Mouse (Mus musculus) forebrain, embryonic 13.5 days (tissue): ENCODE results near the gene Cntfr. TPM values are rescaled to one million over a fixed set of nuclear protein-coding genes. Genes with fewer than 3 reads are reported as not detected.

ENCODE experiments used
- ATAC-seq: fragments of 200-750 bp; cut with Nextera tagmentation; 2 replicates; pipeline ENCODE4 v1.8.0; 2017
- H3K27ac ChIP-seq: fragments of 300-500 bp; sonication (generic); 2 replicates; pipeline ENCODE4 v1.5.1; 2015; ENCODE audit warnings: inconsistent platforms, mild to moderate bottlenecking, moderate library complexity
- H3K27me3 ChIP-seq: fragments of 300-500 bp; sonication (generic); 2 replicates; pipeline ENCODE4 v1.6.1; 2015; ENCODE audit warnings: mild to moderate bottlenecking, inconsistent platforms
- H3K36me3 ChIP-seq: fragments of 300-500 bp; sonication (generic); 2 replicates; pipeline ENCODE4 v1.6.1; 2015; ENCODE audit warnings: mild to moderate bottlenecking, inconsistent platforms; ENCODE audit not compliant: poor library complexity, severe bottlenecking
- H3K4me1 ChIP-seq: fragments of 300-500 bp; sonication (generic); 2 replicates; pipeline ENCODE4 v1.6.1; 2015; ENCODE audit warnings: inconsistent platforms
- H3K4me2 ChIP-seq: fragments of 300-500 bp; sonication (generic); 2 replicates; pipeline ENCODE4 v1.6.1; 2015; ENCODE audit warnings: inconsistent platforms, mild to moderate bottlenecking, moderate library complexity
- H3K4me3 ChIP-seq: fragments of 300-500 bp; sonication (generic); 2 replicates; pipeline ENCODE4 v1.5.1; 2015; ENCODE audit warnings: mild to moderate bottlenecking, inconsistent platforms
- H3K9ac ChIP-seq: fragments of 300-500 bp; sonication (generic); 2 replicates; pipeline ENCODE4 v1.6.1; 2015; ENCODE audit warnings: mild to moderate bottlenecking, inconsistent platforms
- H3K9me3 ChIP-seq: fragments of 300-500 bp; sonication (generic); replicated peaks from 2 replicates; pipeline ENCODE4 v1.6.1; 2016; ENCODE audit warnings: inconsistent platforms
- WGBS: fragments of 180-500 bp; shearing (Covaris S2); methylation state at CpG from one replicate; pipeline ENCODE4 v1.1.7; 2015; 5-methylcytosine and 5-hydroxymethylcytosine counted together
- polyA plus RNA-seq: library from polyadenylated mRNA; unstranded; fragments of >200 nt; fragmentation: Nextera tagmentation; extraction: Ambion mirVana; gene quantifications from 2 replicates; pipeline ENCODE4 v1.2.1, GENCODE M21; 2015

Cntfr gene
- polyA plus RNA-seq, 1 experiment from 2014 or later, result 21.1 TPM

GRCm38 (mm10) chr4:41672522-41672963 is 24.3 kb downstream of the Cntfr start:
- Histone ChIP-seq H3K4me3 (0 out of 2 replicates have a peak overlapping the region, but pooled peaks have one; percentile 0), H3K27me3 (no peaks in the 10 kb centered on the region), H3K9ac (peak overlapping the region; percentile 52), H3K36me3 (peaks cover 34% of the 10 kb centered on the region), H3K4me2 (peak overlapping the region; percentile 45), H3K27ac (peak overlapping the region; percentile 91), H3K4me1 (peaks cover 73% of the 10 kb centered on the region), H3K9me3 (no peaks in the 10 kb centered on the region)
- ATAC-seq, result no peak
- WGBS, result 9% methylated on average over 8 of the region's 8 CpGs

- H3K4me3 ChIP-seq, result 0 out of 2 replicates have a peak overlapping the region, but pooled peaks have one; percentile 0
- H3K4me2 ChIP-seq, result peak overlapping the region; percentile 45
- H3K36me3 ChIP-seq, result peaks cover 39% of the 10 kb centered on the region
- peaks cover 68% of the 10 kb centered on the region for H3K4me1 ChIP-seq
- peak; percentile 72 for ATAC-seq
- peak overlapping the region; percentile 52 for H3K9ac ChIP-seq
- no peaks in the 10 kb centered on the region for H3K9me3 ChIP-seq
- 0% methylated on average over 8 of the region's 8 CpGs for WGBS
- peak overlapping the region; percentile 91 for H3K27ac ChIP-seq
- H3K27me3 ChIP-seq, result no peaks in the 10 kb centered on the region
Measured at GRCm38 (mm10) chr4:41671963-41672480, 24.9 kb downstream of the Cntfr start.

GRCm38 (mm10) chr4:41671500-41671899 is 25.4 kb downstream of the Cntfr start:
- peak; percentile 41 for ATAC-seq
- no peaks in the 10 kb centered on the region for H3K9me3 ChIP-seq
- peaks cover 63% of the 10 kb centered on the region for H3K4me1 ChIP-seq
- WGBS, result 11% methylated on average over 5 of the region's 5 CpGs
- H3K27ac ChIP-seq, result peak overlapping the region; percentile 91
- H3K4me2 ChIP-seq, result peak overlapping the region; percentile 45
- H3K36me3 ChIP-seq, result peaks cover 43% of the 10 kb centered on the region
- no peaks in the 10 kb centered on the region for H3K27me3 ChIP-seq
- no peak overlapping the region for H3K4me3 ChIP-seq
- H3K9ac ChIP-seq, result peak overlapping the region; percentile 45; the same call in 1 of the 2 replicates

GRCm38 (mm10) chr4:41670836-41671235 is 26.1 kb downstream of the Cntfr start:
- H3K9me3 ChIP-seq, result no peaks in the 10 kb centered on the region
- peaks cover 48% of the 10 kb centered on the region for H3K36me3 ChIP-seq
- H3K4me1 ChIP-seq, result peaks cover 56% of the 10 kb centered on the region
- H3K27me3 ChIP-seq, result no peaks in the 10 kb centered on the region
- no peak overlapping the region for H3K4me2 ChIP-seq
- no peak overlapping the region for H3K4me3 ChIP-seq
- ATAC-seq, result no peak
- 74% methylated on average over 18 of the region's 18 CpGs for WGBS
- H3K27ac ChIP-seq, result peak overlapping the region; percentile 91
- 0 out of 2 replicates have a peak overlapping the region, but pooled peaks have one; percentile 2 for H3K9ac ChIP-seq

GRCm38 (mm10) chr4:41666646-41667045 is 30.2 kb downstream of the Cntfr start:
- WGBS, result 80% methylated on average over 11 of the region's 11 CpGs
- Histone ChIP-seq H3K27ac (no peak overlapping the region), H3K4me3 (no peak overlapping the region), H3K4me1 (peaks cover 56% of the 10 kb centered on the region), H3K36me3 (peaks cover 80% of the 10 kb centered on the region), H3K4me2 (no peak overlapping the region), H3K9me3 (no peaks in the 10 kb centered on the region), H3K9ac (no peak overlapping the region), H3K27me3 (no peaks in the 10 kb centered on the region)
- no peak for ATAC-seq

GRCm38 (mm10) chr4:41665009-41665675 is 31.7 kb downstream of the Cntfr start:
- H3K27ac ChIP-seq, result peak overlapping the region; percentile 31
- no peak overlapping the region for H3K4me2 ChIP-seq
- ATAC-seq, result no peak
- 7% methylated on average over 6 of the region's 8 CpGs for WGBS
- H3K36me3 ChIP-seq, result peaks cover 74% of the 10 kb centered on the region
- H3K9ac ChIP-seq, result peak overlapping the region; percentile 6; the same call in 1 of the 2 replicates
- peaks cover 57% of the 10 kb centered on the region for H3K4me1 ChIP-seq
- no peaks in the 10 kb centered on the region for H3K9me3 ChIP-seq
- H3K4me3 ChIP-seq, result no peak overlapping the region
- no peaks in the 10 kb centered on the region for H3K27me3 ChIP-seq

GRCm38 (mm10) chr4:41664533-41664932 is 32.4 kb downstream of the Cntfr start:
- no peak for ATAC-seq
- no peaks in the 10 kb centered on the region for H3K9me3 ChIP-seq
- H3K9ac ChIP-seq, result no peak overlapping the region
- H3K4me2 ChIP-seq, result no peak overlapping the region
- H3K4me3 ChIP-seq, result no peak overlapping the region
- H3K27me3 ChIP-seq, result no peaks in the 10 kb centered on the region
- H3K4me1 ChIP-seq, result peaks cover 63% of the 10 kb centered on the region
- peaks cover 72% of the 10 kb centered on the region for H3K36me3 ChIP-seq
- 61% methylated on average over 7 of the region's 7 CpGs for WGBS
- H3K27ac ChIP-seq, result no peak overlapping the region; the same call in 1 of the 2 replicates

- Histone ChIP-seq H3K9ac (peak overlapping the region; percentile 12; the same call in 1 of the 2 replicates), H3K4me1 (peaks cover 72% of the 10 kb centered on the region), H3K27ac (no peak overlapping the region), H3K36me3 (peaks cover 74% of the 10 kb centered on the region), H3K4me2 (no peak overlapping the region), H3K27me3 (no peaks in the 10 kb centered on the region), H3K9me3 (no peaks in the 10 kb centered on the region), H3K4me3 (no peak overlapping the region)
- no peak for ATAC-seq
- 64% methylated on average over 9 of the region's 9 CpGs for WGBS
Measured at GRCm38 (mm10) chr4:41663614-41664013, 33.3 kb downstream of the Cntfr start.

- no peak overlapping the region; the same call in 1 of the 2 replicates for H3K27ac ChIP-seq
Measured at GRCm38 (mm10) chr4:41662723-41663122, 34.2 kb downstream of the Cntfr start.

GRCm38 (mm10) chr4:41660851-41661430 is 35.9 kb downstream of the Cntfr start:
- H3K27me3 ChIP-seq, result no peaks in the 10 kb centered on the region
- H3K4me3 ChIP-seq, result no peak overlapping the region
- H3K4me1 ChIP-seq, result peaks cover 78% of the 10 kb centered on the region
- ATAC-seq, result peak; percentile 47; the same call in 1 of the 2 replicates
- no peak overlapping the region for H3K27ac ChIP-seq
- no peak overlapping the region for H3K9ac ChIP-seq
- H3K36me3 ChIP-seq, result peaks cover 81% of the 10 kb centered on the region
- no peaks in the 10 kb centered on the region for H3K9me3 ChIP-seq
- WGBS, result 10% methylated on average over 11 of the region's 11 CpGs
- H3K4me2 ChIP-seq, result no peak overlapping the region

More at GRCm38 (mm10) chr4:41662723-41663122, 34.2 kb downstream of the Cntfr start:
- no peak for ATAC-seq
- Histone ChIP-seq H3K4me3 (no peak overlapping the region), H3K4me1 (peaks cover 78% of the 10 kb centered on the region), H3K9ac (no peak overlapping the region), H3K4me2 (no peak overlapping the region), H3K36me3 (peaks cover 79% of the 10 kb centered on the region), H3K27me3 (no peaks in the 10 kb centered on the region), H3K9me3 (no peaks in the 10 kb centered on the region)
- 87% methylated on average over 11 of the region's 11 CpGs for WGBS

- H3K36me3 ChIP-seq, result peaks cover 74% of the 10 kb centered on the region
- H3K4me1 ChIP-seq, result peaks cover 65% of the 10 kb centered on the region
- no peak overlapping the region for H3K27ac ChIP-seq
- ATAC-seq, result no peak
- no peak overlapping the region for H3K4me2 ChIP-seq
- 55% methylated on average over 12 of the region's 13 CpGs for WGBS
- H3K27me3 ChIP-seq, result no peaks in the 10 kb centered on the region
- H3K9ac ChIP-seq, result 0 out of 2 replicates have a peak overlapping the region, but pooled peaks have one; percentile 36
- H3K9me3 ChIP-seq, result no peaks in the 10 kb centered on the region
- no peak overlapping the region for H3K4me3 ChIP-seq
Measured at GRCm38 (mm10) chr4:41659556-41659955, 37.3 kb downstream of the Cntfr start.
